Mouse (Mus musculus): Measurements from ENCODE around the gene 5330417C22Rik.

Gene 5330417C22Rik

GRCm38 (mm10) chr3:108413634-108414360 is 122.5 kb downstream of the 5330417C22Rik start:
- no peak for DNase-seq (ENCODE audit: inconsistent ontology term)

GRCm38 (mm10) chr3:108411754-108412121 is 124.6 kb downstream of the 5330417C22Rik start:
- DNase-seq (ENCODE audit: inconsistent ontology term) = peak; percentile 93

- DNase-seq (ENCODE audit: inconsistent ontology term) = peak; percentile 87
Measured at GRCm38 (mm10) chr3:108411026-108411753, 125.1 kb downstream of the 5330417C22Rik start.

- DNase-seq (ENCODE audit: inconsistent ontology term) = no peak
Measured at GRCm38 (mm10) chr3:108410359-108410714, 126.0 kb downstream of the 5330417C22Rik start.

- DNase-seq (ENCODE audit: inconsistent ontology term) = no peak
Measured at GRCm38 (mm10) chr3:108409656-108410358, 126.5 kb downstream of the 5330417C22Rik start.

GRCm38 (mm10) chr3:108408517-108409008 is 127.8 kb downstream of the 5330417C22Rik start:
- no peak for DNase-seq (ENCODE audit: inconsistent ontology term)

GRCm38 (mm10) chr3:108406306-108406885 is 129.9 kb downstream of the 5330417C22Rik start:
- DNase-seq (ENCODE audit: inconsistent ontology term) = no peak
